Mouse (Mus musculus): ENCODE measurements around the gene Cep131. TPM values are rescaled to one million over a fixed set of nuclear protein-coding genes. Genes with fewer than 3 reads are reported as not detected.
A peak's percentile ranks its signal among the peaks of the same experiment; 100 is the strongest.

Gene Cep131
- polyA plus RNA-seq, 1 experiment from 2014 or later: 30.3 TPM

- H3K4me3 ChIP-seq: no peak overlapping the region
- H3K36me3 ChIP-seq: peaks cover 64% of the 10 kb centered on the region
These were observed 6.4 kb upstream of the Cep131 start for GRCm38 (mm10) chr11:120092817-120093591.

GRCm38 (mm10) chr11:120090661-120091060 is 4.0 kb upstream of the Cep131 start:
- WGBS: 91% methylated on average over 4 of the region's 4 CpGs
- no peak for ATAC-seq (ENCODE audit: insufficient number of reproducible peaks, insufficient read depth, low FRiP score, low TSS enrichment, low read depth)
- H3K4me1 ChIP-seq: peaks cover 5% of the 10 kb centered on the region
- no peak overlapping the region for H3K27ac ChIP-seq
- no peaks in the 10 kb centered on the region for H3K27me3 ChIP-seq
- no peak overlapping the region for H3K9ac ChIP-seq
- H3K4me3 ChIP-seq: no peak overlapping the region
- H3K36me3 ChIP-seq: peaks cover 55% of the 10 kb centered on the region
- H3K9me3 ChIP-seq: no peaks in the 10 kb centered on the region
- H3K4me2 ChIP-seq: no peak overlapping the region

More at GRCm38 (mm10) chr11:120092817-120093591, 6.4 kb upstream of the Cep131 start:
- 73% methylated on average over 23 of the region's 23 CpGs for WGBS
- no peak for ATAC-seq (ENCODE audit: insufficient number of reproducible peaks, insufficient read depth, low FRiP score, low TSS enrichment, low read depth)
- Histone ChIP-seq H3K4me1 (peaks cover 8% of the 10 kb centered on the region), H3K9me3 (no peaks in the 10 kb centered on the region), H3K4me2 (no peak overlapping the region), H3K27me3 (no peaks in the 10 kb centered on the region), H3K9ac (no peak overlapping the region), H3K27ac (no peak overlapping the region)

GRCm38 (mm10) chr11:120085891-120086627 is 568 bp downstream of the Cep131 start:
- Histone ChIP-seq H3K9ac (peak overlapping the region; percentile 94), H3K27ac (peak overlapping the region; percentile 78), H3K4me3 (peak overlapping the region; percentile 94), H3K4me2 (peak overlapping the region; percentile 97), H3K9me3 (no peaks in the 10 kb centered on the region), H3K36me3 (peaks cover 39% of the 10 kb centered on the region), H3K4me1 (peaks cover 17% of the 10 kb centered on the region), H3K27me3 (no peaks in the 10 kb centered on the region)
- WGBS: under 1% methylated on average over 25 of the region's 25 CpGs
- ATAC-seq (ENCODE audit: insufficient number of reproducible peaks, insufficient read depth, low FRiP score, low TSS enrichment, low read depth): peak; percentile 16; the same call in 1 of the 2 replicates

GRCm38 (mm10) chr11:120080282-120080681 is 6.3 kb downstream of the Cep131 start:
- Histone ChIP-seq H3K9ac (no peak overlapping the region), H3K36me3 (peaks cover 84% of the 10 kb centered on the region), H3K27me3 (no peaks in the 10 kb centered on the region), H3K4me2 (no peak overlapping the region), H3K4me1 (peaks cover 16% of the 10 kb centered on the region), H3K9me3 (no peaks in the 10 kb centered on the region), H3K27ac (no peak overlapping the region), H3K4me3 (no peak overlapping the region)
- ATAC-seq (ENCODE audit: insufficient number of reproducible peaks, insufficient read depth, low FRiP score, low TSS enrichment, low read depth): no peak
- WGBS: 82% methylated on average over 6 of the region's 6 CpGs

- ATAC-seq (ENCODE audit: insufficient number of reproducible peaks, insufficient read depth, low FRiP score, low TSS enrichment, low read depth): no peak
- 79% methylated on average over 3 of the region's 3 CpGs for WGBS
- 0 out of 2 replicates have a peak overlapping the region, but pooled peaks have one; percentile 36 for H3K9ac ChIP-seq
- H3K4me1 ChIP-seq: peaks cover 15% of the 10 kb centered on the region
- no peak overlapping the region for H3K27ac ChIP-seq
- no peak overlapping the region for H3K4me3 ChIP-seq
- H3K27me3 ChIP-seq: no peaks in the 10 kb centered on the region
- H3K4me2 ChIP-seq: no peak overlapping the region
- no peaks in the 10 kb centered on the region for H3K9me3 ChIP-seq
- H3K36me3 ChIP-seq: peaks cover 97% of the 10 kb centered on the region
These were observed 10.4 kb downstream of the Cep131 start for GRCm38 (mm10) chr11:120076191-120076590.

- no peaks in the 10 kb centered on the region for H3K9me3 ChIP-seq
- H3K4me1 ChIP-seq: peaks cover 22% of the 10 kb centered on the region
- 92% methylated on average over 9 of the region's 9 CpGs for WGBS
- no peaks in the 10 kb centered on the region for H3K27me3 ChIP-seq
- peaks cover 97% of the 10 kb centered on the region for H3K36me3 ChIP-seq
- no peak overlapping the region for H3K4me3 ChIP-seq
- no peak overlapping the region for H3K4me2 ChIP-seq
- no peak overlapping the region for H3K9ac ChIP-seq
- no peak for ATAC-seq (ENCODE audit: insufficient number of reproducible peaks, insufficient read depth, low FRiP score, low TSS enrichment, low read depth)
- no peak overlapping the region for H3K27ac ChIP-seq
These were observed 13.5 kb downstream of the Cep131 start for GRCm38 (mm10) chr11:120072986-120073647.

- Histone ChIP-seq H3K27ac (no peak overlapping the region), H3K36me3 (peaks cover 98% of the 10 kb centered on the region)
- 71% methylated on average over 7 of the region's 7 CpGs for WGBS
These were observed 14.8 kb downstream of the Cep131 start for GRCm38 (mm10) chr11:120071731-120072320.

GRCm38 (mm10) chr11:120071065-120071464 is 15.6 kb downstream of the Cep131 start:
- ATAC-seq (ENCODE audit: insufficient number of reproducible peaks, insufficient read depth, low FRiP score, low TSS enrichment, low read depth): no peak
- H3K4me2 ChIP-seq: no peak overlapping the region
- H3K9ac ChIP-seq: no peak overlapping the region
- H3K4me3 ChIP-seq: no peak overlapping the region
- H3K9me3 ChIP-seq: no peaks in the 10 kb centered on the region
- 47% methylated on average over 12 of the region's 12 CpGs for WGBS
- H3K27ac ChIP-seq: no peak overlapping the region
- H3K27me3 ChIP-seq: no peaks in the 10 kb centered on the region
- H3K4me1 ChIP-seq: peaks cover 22% of the 10 kb centered on the region
- peaks cover 98% of the 10 kb centered on the region for H3K36me3 ChIP-seq

More at GRCm38 (mm10) chr11:120071731-120072320, 14.8 kb downstream of the Cep131 start:
- 0 out of 2 replicates have a peak overlapping the region, but pooled peaks have one; percentile 44 for H3K9ac ChIP-seq
- peaks cover 22% of the 10 kb centered on the region for H3K4me1 ChIP-seq
- ATAC-seq (ENCODE audit: insufficient number of reproducible peaks, insufficient read depth, low FRiP score, low TSS enrichment, low read depth): no peak
- H3K9me3 ChIP-seq: no peaks in the 10 kb centered on the region
- no peak overlapping the region for H3K4me3 ChIP-seq
- H3K4me2 ChIP-seq: no peak overlapping the region
- no peaks in the 10 kb centered on the region for H3K27me3 ChIP-seq

GRCm38 (mm10) chr11:120070286-120070930 is 16.2 kb downstream of the Cep131 start:
- H3K9ac ChIP-seq: 0 out of 2 replicates have a peak overlapping the region, but pooled peaks have one; percentile 21
- no peak overlapping the region for H3K4me3 ChIP-seq
- WGBS: 88% methylated on average over 27 of the region's 27 CpGs
- H3K9me3 ChIP-seq: no peaks in the 10 kb centered on the region
- H3K27ac ChIP-seq: no peak overlapping the region
- no peaks in the 10 kb centered on the region for H3K27me3 ChIP-seq
- peaks cover 98% of the 10 kb centered on the region for H3K36me3 ChIP-seq
- no peak for ATAC-seq (ENCODE audit: insufficient number of reproducible peaks, insufficient read depth, low FRiP score, low TSS enrichment, low read depth)
- no peak overlapping the region for H3K4me2 ChIP-seq
- H3K4me1 ChIP-seq: peaks cover 20% of the 10 kb centered on the region

GRCm38 (mm10) chr11:120069261-120069660 is 17.4 kb downstream of the Cep131 start:
- H3K36me3 ChIP-seq: peaks cover 98% of the 10 kb centered on the region
- ATAC-seq (ENCODE audit: insufficient number of reproducible peaks, insufficient read depth, low FRiP score, low TSS enrichment, low read depth): no peak
- 0 out of 2 replicates have a peak overlapping the region, but pooled peaks have one; percentile 13 for H3K27ac ChIP-seq
- no peak overlapping the region for H3K4me2 ChIP-seq
- no peak overlapping the region for H3K4me3 ChIP-seq
- H3K4me1 ChIP-seq: peaks cover 13% of the 10 kb centered on the region
- no peaks in the 10 kb centered on the region for H3K9me3 ChIP-seq
- 33% methylated on average over 11 of the region's 11 CpGs for whole genome bisulfite sequencing
- H3K27me3 ChIP-seq: no peaks in the 10 kb centered on the region
- peak overlapping the region; percentile 40; the same call in 1 of the 2 replicates for H3K9ac ChIP-seq

Data from embryonic facial prominence, embryonic 13.5 days (tissue).